Mouse (Mus musculus) limb, embryonic 12.5 days (tissue): ENCODE measurements at regions not wholly inside any gene's neighbourhood (a gene's known extent, or its start where the extent isn't known, plus 50 kb on each side); places are given as distances from the start of the nearest gene placed in this dataset.
A peak's percentile ranks its signal among the peaks of the same experiment; 100 is the strongest.

ENCODE experiments used
- ATAC-seq: fragments of 200-750 bp; cut with Nextera tagmentation; 2 replicates; pipeline ENCODE4 v1.8.0; 2017; ENCODE audit warnings: low read depth, moderate TSS enrichment; ENCODE audit not compliant: insufficient number of reproducible peaks, insufficient read depth, low FRiP score, low TSS enrichment
- H3K27ac ChIP-seq: fragments of 300-500 bp; sonication (generic); 2 replicates; pipeline ENCODE4 v1.5.1; 2016; ENCODE audit warnings: mild to moderate bottlenecking, moderate library complexity
- H3K27me3 ChIP-seq: fragments of 300-500 bp; sonication (generic); 2 replicates; pipeline ENCODE4 v1.6.1; 2016; ENCODE audit warnings: mild to moderate bottlenecking, moderate library complexity
- H3K36me3 ChIP-seq: fragments of 300-500 bp; sonication (generic); 2 replicates; pipeline ENCODE4 v1.6.1; 2016; ENCODE audit warnings: mild to moderate bottlenecking, moderate library complexity
- H3K4me1 ChIP-seq: fragments of 300-500 bp; sonication (generic); replicated peaks from 2 replicates; pipeline ENCODE4 v1.6.1; 2016
- H3K4me2 ChIP-seq: fragments of 300-500 bp; sonication (generic); 2 replicates; pipeline ENCODE4 v1.6.1; 2016; ENCODE audit warnings: mild to moderate bottlenecking, moderate library complexity
- H3K4me3 ChIP-seq: fragments of 300-500 bp; sonication (generic); replicated peaks from 2 replicates; pipeline ENCODE4 v1.5.1; 2016; ENCODE audit warnings: mild to moderate bottlenecking
- H3K9ac ChIP-seq: fragments of 300-500 bp; sonication (generic); replicated peaks from 2 replicates; pipeline ENCODE4 v1.6.1; 2016; ENCODE audit warnings: mild to moderate bottlenecking, moderate library complexity
- H3K9me3 ChIP-seq: fragments of 300-500 bp; sonication (generic); 2 replicates; pipeline ENCODE4 v1.6.1; 2016; ENCODE audit warnings: mild to moderate bottlenecking, moderate library complexity
- WGBS: fragments of 180-500 bp; shearing (Covaris S2); methylation state at CpG from one replicate; pipeline ENCODE4 v1.1.7; 2016; 5-methylcytosine and 5-hydroxymethylcytosine counted together

GRCm38 (mm10) chr6:91590806-91591571 is 75.3 kb downstream of the Lsm3 start:
- Histone ChIP-seq H3K9me3 (no peaks in the 10 kb centered on the region), H3K36me3 (no peaks in the 10 kb centered on the region), H3K4me1 (no peaks in the 10 kb centered on the region), H3K27ac (no peak overlapping the region), H3K9ac (no peak overlapping the region), H3K4me2 (no peak overlapping the region), H3K27me3 (no peaks in the 10 kb centered on the region), H3K4me3 (no peak overlapping the region)
- 59% methylated on average over 8 of the region's 8 CpGs for WGBS
- ATAC-seq, result no peak

GRCm38 (mm10) chr6:91592651-91593050 is 76.9 kb downstream of the Lsm3 start:
- H3K4me1 ChIP-seq, result no peaks in the 10 kb centered on the region
- no peak overlapping the region for H3K4me2 ChIP-seq
- H3K36me3 ChIP-seq, result no peaks in the 10 kb centered on the region
- WGBS, result 70% methylated on average over 2 of the region's 2 CpGs
- H3K27me3 ChIP-seq, result no peaks in the 10 kb centered on the region
- ATAC-seq, result no peak
- H3K9ac ChIP-seq, result no peak overlapping the region
- no peak overlapping the region for H3K4me3 ChIP-seq
- no peak overlapping the region for H3K27ac ChIP-seq
- no peaks in the 10 kb centered on the region for H3K9me3 ChIP-seq

GRCm38 (mm10) chr6:91598942-91599341 is 83.2 kb downstream of the Lsm3 start:
- no peak overlapping the region for H3K27ac ChIP-seq
- H3K4me3 ChIP-seq, result no peak overlapping the region
- 57% methylated on average over 10 of the region's 10 CpGs for WGBS
- no peaks in the 10 kb centered on the region for H3K9me3 ChIP-seq
- H3K4me1 ChIP-seq, result peaks cover 8% of the 10 kb centered on the region
- H3K9ac ChIP-seq, result no peak overlapping the region
- no peak for ATAC-seq
- H3K27me3 ChIP-seq, result no peaks in the 10 kb centered on the region
- H3K4me2 ChIP-seq, result no peak overlapping the region
- H3K36me3 ChIP-seq, result no peaks in the 10 kb centered on the region

GRCm38 (mm10) chr6:91600116-91600515 is 83.7 kb upstream of the Slc6a6 start:
- Histone ChIP-seq H3K27me3 (no peaks in the 10 kb centered on the region), H3K36me3 (no peaks in the 10 kb centered on the region), H3K9ac (no peak overlapping the region), H3K4me2 (no peak overlapping the region), H3K9me3 (no peaks in the 10 kb centered on the region), H3K27ac (no peak overlapping the region), H3K4me1 (peaks cover 11% of the 10 kb centered on the region), H3K4me3 (no peak overlapping the region)
- 83% methylated on average over 3 of the region's 3 CpGs for WGBS
- ATAC-seq, result no peak

- WGBS, result 87% methylated on average over 10 of the region's 10 CpGs
- Histone ChIP-seq H3K27me3 (0 out of 2 replicates have a peak, but pooled peaks cover 4% of the 10 kb centered on the region), H3K27ac (no peak overlapping the region), H3K4me2 (no peak overlapping the region), H3K9ac (no peak overlapping the region), H3K4me3 (no peak overlapping the region), H3K36me3 (no peaks in the 10 kb centered on the region), H3K9me3 (no peaks in the 10 kb centered on the region), H3K4me1 (0 out of 2 replicates have a peak, but pooled peaks cover 3% of the 10 kb centered on the region)
- no peak for ATAC-seq
Measured at GRCm38 (mm10) chr6:91606634-91607215, 77.1 kb upstream of the Slc6a6 start.

- Histone ChIP-seq H3K27ac (no peak overlapping the region), H3K4me2 (no peak overlapping the region), H3K9ac (no peak overlapping the region), H3K36me3 (no peaks in the 10 kb centered on the region), H3K27me3 (0 out of 2 replicates have a peak, but pooled peaks cover 4% of the 10 kb centered on the region), H3K4me1 (0 out of 2 replicates have a peak, but pooled peaks cover 3% of the 10 kb centered on the region), H3K9me3 (no peaks in the 10 kb centered on the region), H3K4me3 (no peak overlapping the region)
- WGBS, result 79% methylated on average over 12 of the region's 12 CpGs
- no peak for ATAC-seq
Measured at GRCm38 (mm10) chr6:91607613-91608272, 76.1 kb upstream of the Slc6a6 start.

GRCm38 (mm10) chr6:91609671-91610070 is 74.2 kb upstream of the Slc6a6 start:
- Histone ChIP-seq H3K9ac (no peak overlapping the region; the same call in 1 of the 2 replicates), H3K4me3 (no peak overlapping the region), H3K4me1 (0 out of 2 replicates have a peak, but pooled peaks cover 3% of the 10 kb centered on the region), H3K27me3 (0 out of 2 replicates have a peak, but pooled peaks cover 4% of the 10 kb centered on the region), H3K9me3 (no peaks in the 10 kb centered on the region), H3K4me2 (no peak overlapping the region), H3K27ac (no peak overlapping the region), H3K36me3 (no peaks in the 10 kb centered on the region)
- ATAC-seq, result no peak
- 59% methylated on average over 2 of the region's 2 CpGs for WGBS

- H3K27ac ChIP-seq, result no peak overlapping the region
Measured at GRCm38 (mm10) chr6:91615022-91615421, 68.8 kb upstream of the Slc6a6 start.

GRCm38 (mm10) chr6:91616541-91616940 is 67.3 kb upstream of the Slc6a6 start:
- Histone ChIP-seq H3K4me3 (peak overlapping the region; percentile 37), H3K9me3 (no peaks in the 10 kb centered on the region), H3K36me3 (no peaks in the 10 kb centered on the region), H3K4me1 (peaks cover 17% of the 10 kb centered on the region), H3K4me2 (peak overlapping the region; percentile 61), H3K27ac (peak overlapping the region; percentile 79; the same call in 1 of the 2 replicates), H3K27me3 (no peaks in the 10 kb centered on the region), H3K9ac (peak overlapping the region; percentile 63)
- 71% methylated on average over 7 of the region's 7 CpGs for WGBS
- no peak for ATAC-seq

More at GRCm38 (mm10) chr6:91615022-91615421, 68.8 kb upstream of the Slc6a6 start:
- ATAC-seq, result no peak
- no peak overlapping the region for H3K4me2 ChIP-seq
- H3K4me3 ChIP-seq, result no peak overlapping the region
- H3K9me3 ChIP-seq, result no peaks in the 10 kb centered on the region
- peaks cover 17% of the 10 kb centered on the region for H3K4me1 ChIP-seq
- no peaks in the 10 kb centered on the region for H3K27me3 ChIP-seq
- 90% methylated on average over 2 of the region's 2 CpGs for WGBS
- H3K36me3 ChIP-seq, result no peaks in the 10 kb centered on the region
- no peak overlapping the region for H3K9ac ChIP-seq

GRCm38 (mm10) chr6:91617031-91617596 is 66.7 kb upstream of the Slc6a6 start:
- peak overlapping the region; percentile 63 for H3K9ac ChIP-seq
- H3K27ac ChIP-seq, result peak overlapping the region; percentile 79
- WGBS, result 2% methylated on average over 13 of the region's 13 CpGs
- H3K4me3 ChIP-seq, result peak overlapping the region; percentile 37
- peak; percentile 96 for ATAC-seq
- peaks cover 17% of the 10 kb centered on the region for H3K4me1 ChIP-seq
- peak overlapping the region; percentile 61 for H3K4me2 ChIP-seq
- no peaks in the 10 kb centered on the region for H3K36me3 ChIP-seq
- H3K27me3 ChIP-seq, result no peaks in the 10 kb centered on the region
- H3K9me3 ChIP-seq, result no peaks in the 10 kb centered on the region

GRCm38 (mm10) chr6:91617685-91618084 is 66.2 kb upstream of the Slc6a6 start:
- no peaks in the 10 kb centered on the region for H3K9me3 ChIP-seq
- ATAC-seq, result peak; percentile 19; the same call in 1 of the 2 replicates

More at GRCm38 (mm10) chr6:91617685-91618084, 66.2 kb upstream of the Slc6a6 start:
- Histone ChIP-seq H3K9ac (0 out of 2 replicates have a peak overlapping the region, but pooled peaks have one; percentile 63), H3K4me1 (peaks cover 17% of the 10 kb centered on the region), H3K27ac (peak overlapping the region; percentile 79), H3K4me3 (0 out of 2 replicates have a peak overlapping the region, but pooled peaks have one; percentile 37), H3K27me3 (no peaks in the 10 kb centered on the region), H3K36me3 (no peaks in the 10 kb centered on the region), H3K4me2 (peak overlapping the region; percentile 61)
- WGBS, result 72% methylated on average over 10 of the region's 10 CpGs
